Mouse (Mus musculus) urinary bladder, postnatal 25 days (tissue): ENCODE measurements around the gene Ppp2r5d.

Experiments
- DNase-seq: peaks from one replicate; pipeline ENCODE4 v3.0.0; 2022; ENCODE audit warnings: low spot score

Gene Ppp2r5d

DNA sequence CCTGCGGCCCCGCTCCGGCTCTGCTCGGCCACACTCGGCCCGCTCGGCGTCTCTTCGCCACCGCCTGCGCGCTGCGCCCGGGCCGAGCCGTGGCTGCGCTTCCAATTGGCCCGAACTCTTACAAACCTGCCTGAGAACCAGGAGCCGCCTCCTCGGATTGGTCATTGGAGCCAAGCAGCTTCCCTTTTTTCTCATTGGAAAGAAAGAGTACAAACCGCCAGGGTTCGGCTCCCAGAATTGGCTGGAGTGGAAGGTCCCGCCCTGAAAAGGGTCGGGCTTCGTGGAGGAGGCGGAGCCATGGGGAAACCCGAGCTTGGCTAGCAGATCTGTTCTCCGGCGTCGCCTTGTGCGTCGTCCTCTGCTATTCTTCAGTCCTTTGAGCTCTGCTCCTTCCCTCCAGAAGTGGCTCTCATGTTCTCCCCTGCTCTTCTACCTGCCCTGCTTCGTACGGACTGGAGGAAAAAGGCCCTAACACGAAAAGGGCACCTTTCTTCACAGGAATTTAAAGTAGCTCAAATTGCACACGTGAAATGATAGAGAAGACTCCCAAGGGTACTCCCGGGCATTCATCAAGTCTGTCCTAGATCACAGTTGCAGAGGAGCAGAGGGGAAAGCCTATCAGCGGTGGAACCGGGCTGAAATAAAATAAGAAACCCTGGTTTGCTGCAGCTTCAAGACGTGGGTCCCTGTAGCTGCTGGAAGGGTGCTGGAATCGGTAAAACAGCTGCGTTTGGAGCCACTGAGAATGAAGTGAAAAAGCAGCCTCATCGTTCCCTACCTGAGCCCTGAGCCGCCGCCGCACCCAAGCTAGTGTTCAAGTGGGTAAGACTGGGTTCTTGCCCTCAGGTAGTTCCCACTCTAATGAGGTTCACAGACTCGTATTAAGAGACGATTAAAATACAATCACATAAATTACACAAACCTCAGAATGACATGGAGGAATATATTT lies at the start of gene Ppp2r5d:
Gene Ppp2r5d, minus strand, starts transcription at position 225 of the 949 bp plus-strand sequence.
- DNase-seq, result peak; percentile 88

DNA sequence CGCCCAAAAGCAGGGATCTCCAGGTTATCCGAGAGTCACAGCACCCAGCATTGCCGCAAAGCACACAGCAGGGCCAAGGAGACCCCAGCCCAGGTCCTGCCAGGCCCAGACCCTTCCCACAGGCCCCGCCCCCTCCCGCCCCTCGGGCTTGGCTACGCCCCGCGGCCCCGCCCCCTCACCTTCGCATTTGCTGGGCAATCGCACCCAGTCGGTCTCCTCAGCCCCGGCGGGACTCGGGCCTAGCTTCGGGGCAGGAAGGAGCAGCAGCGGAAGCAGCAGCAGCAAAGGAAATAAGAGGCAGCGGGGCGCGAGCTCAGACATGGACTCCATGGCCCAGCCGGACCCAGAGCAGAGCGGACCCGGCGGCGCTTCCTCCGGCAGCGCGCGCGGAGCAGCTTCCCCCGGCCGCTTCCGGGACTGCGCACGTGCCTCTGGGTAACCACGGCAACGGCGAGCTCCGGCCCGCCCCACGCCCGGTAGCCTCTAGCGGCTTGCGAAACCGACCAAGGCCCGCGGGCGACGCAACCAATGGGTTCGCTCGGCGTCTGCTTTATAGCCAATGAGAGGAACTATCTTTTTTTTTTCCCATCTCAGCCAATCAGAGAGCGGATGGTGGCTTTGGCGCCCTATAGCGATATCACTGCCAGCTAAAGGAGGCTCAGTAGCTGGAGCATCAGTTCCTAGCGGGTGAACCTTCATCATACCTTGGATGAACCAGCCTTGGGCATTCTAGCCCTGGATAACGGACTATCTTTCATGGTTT lies 47.1 kb upstream of the Ppp2r5d start, which contains the start of gene Cnpy3:
Gene Cnpy3, minus strand, starts transcription at position 421 of the 763 bp plus-strand sequence.
- peak; percentile 95 for DNase-seq

DNA sequence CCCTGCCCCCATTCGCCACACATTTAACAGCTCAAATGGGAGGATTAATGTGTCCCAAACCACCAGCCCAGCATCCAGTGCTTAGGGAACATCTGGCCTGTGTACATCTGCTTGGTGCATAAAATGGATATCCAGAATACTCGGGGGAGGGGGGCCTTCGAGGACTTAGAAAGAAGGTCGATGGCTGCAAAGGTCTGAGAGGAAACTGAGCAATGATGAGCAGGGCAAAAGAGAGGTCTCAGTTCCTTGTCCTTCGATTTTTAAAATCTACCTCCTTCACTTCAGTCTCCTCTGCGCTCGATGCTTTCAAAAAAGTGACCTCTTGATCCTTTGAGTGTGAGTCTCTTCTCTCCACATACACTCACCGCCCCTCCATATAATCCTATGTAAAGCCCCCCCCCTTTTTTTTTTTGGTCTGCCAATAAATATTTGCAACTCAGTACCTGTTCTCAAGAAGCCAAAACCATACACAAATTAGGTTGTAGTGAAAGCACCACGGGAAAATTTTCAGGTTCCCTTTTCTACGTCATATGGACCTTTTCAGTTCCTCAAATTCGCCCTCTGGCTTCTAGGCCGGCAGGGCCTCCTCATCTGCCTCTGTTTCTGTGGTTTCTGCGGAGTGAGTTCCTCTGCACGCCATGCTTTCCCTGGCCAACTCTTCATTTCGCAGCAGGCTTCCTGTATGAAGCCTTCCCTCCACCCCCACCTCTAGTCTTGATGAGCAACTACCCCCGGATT lies 46.3 kb upstream of the Ppp2r5d start:
- DNase-seq, result no peak

DNA sequence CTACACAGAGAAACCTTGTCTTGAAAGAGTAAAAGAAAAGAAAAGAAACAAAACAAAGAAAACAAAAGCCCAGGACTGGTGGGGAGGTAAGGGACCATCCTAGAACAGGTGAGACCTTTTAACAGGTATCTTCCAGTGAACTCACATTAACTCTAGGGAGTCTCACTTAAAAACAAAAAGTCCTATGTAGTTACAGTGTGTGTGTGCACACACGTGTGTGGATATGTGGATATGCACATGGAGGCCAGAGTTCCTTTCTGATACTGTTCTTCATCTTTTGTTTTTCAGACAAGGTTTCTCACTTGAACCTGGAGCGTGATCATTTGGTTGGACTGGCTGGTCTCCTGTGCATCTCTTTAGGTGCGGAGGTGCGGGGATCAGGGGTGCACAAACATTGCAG lies 45.7 kb upstream of the Ppp2r5d start:
- DNase-seq, result no peak

DNA sequence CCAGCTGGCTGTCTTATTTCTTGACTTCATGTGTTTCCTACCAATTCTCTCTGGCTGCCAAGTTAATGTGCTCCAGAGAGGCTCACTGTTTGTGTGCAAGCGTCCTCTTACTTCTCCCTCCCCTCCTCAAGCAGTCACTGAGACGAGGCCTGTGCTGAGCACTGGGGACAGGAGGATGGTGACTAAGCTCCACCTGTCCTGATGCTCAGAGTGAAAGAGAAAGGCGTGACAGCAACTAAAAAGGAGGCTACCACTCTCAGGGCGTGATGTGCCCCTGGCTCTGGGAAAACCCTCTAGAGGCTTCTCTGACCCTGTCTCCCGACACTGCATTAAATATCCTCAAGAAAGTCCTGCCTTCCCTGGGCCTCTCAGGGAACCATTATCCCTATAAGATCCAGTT lies 44.4 kb upstream of the Ppp2r5d start:
- DNase-seq, result no peak

DNA sequence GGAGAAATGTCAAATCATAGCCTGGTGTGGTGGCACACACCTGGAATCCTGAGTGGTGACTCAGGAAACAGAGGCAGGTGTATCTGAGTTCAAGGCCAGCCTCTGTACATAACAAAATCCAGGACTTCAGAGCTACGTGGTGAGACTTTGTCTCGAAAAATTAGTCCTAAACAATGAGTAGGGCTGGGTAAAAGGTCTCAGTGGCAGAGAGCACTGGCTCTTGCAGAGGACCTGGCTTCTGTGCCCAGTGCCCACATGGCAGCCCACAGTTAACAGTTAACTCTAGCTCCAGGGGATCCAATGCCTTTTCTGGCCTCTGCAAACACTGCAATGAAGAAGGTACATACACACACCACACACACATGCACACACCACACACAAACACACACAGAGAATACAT lies 42.9 kb upstream of the Ppp2r5d start:
- DNase-seq, result no peak

DNA sequence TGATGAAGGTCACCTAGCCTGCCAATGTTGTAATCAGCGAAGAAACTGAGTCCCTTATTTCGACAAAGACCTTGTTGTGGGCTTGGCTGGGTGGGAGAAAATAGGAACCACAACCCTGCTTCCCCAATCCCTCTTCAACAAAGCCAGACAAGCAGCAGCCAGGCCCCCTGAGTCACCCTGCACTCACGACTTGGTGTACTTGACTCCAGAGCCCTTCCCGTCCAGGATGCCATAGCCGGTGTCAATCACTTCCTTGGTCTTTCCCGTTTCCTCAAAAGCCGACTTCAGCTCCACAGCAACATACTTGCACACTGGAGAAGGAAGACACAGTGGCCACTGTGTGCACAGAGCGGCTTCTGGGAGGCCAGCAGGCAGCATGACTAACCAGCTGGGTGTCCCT lies 42.3 kb upstream of the Ppp2r5d start:
- no peak for DNase-seq

DNA sequence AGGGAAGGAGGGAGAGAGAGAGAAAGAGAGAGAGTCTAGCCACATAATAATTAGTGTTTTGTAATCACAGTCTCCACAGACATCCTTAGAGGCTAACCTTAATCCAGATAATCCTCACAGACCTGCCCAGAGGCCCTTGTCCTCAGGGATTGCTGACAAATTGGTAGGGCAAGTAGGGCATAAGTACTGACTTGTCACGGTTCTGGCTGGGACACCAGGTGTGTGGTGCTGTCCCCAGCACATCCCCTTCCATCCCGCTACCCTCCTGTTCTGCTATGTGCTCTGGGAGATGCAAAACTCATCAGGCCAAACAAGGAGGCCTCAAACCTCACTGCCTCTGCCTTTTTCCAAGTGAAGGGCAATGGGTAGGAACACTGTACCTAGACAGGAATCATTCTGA lies 40.6 kb upstream of the Ppp2r5d start:
- no peak for DNase-seq

DNA sequence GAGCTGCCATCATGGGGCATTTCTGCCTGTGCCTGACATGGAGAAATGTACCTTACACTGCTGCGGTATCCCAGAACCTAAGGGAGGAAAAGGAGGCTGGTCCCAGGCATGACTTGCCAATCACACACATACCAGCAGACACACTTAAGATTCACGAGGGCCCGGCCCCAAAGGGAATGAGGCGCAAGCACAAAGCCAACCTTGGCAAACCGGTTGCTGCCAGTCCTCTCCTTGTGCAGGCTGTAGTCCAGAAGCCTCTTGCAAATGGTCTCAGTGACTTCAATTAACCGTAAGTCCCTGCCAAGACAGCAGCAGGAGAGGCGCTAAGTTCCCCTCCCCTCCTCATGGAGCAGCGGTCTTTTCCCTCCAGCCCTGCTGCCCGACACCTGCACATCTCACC lies 38.1 kb upstream of the Ppp2r5d start:
- DNase-seq, result no peak

DNA sequence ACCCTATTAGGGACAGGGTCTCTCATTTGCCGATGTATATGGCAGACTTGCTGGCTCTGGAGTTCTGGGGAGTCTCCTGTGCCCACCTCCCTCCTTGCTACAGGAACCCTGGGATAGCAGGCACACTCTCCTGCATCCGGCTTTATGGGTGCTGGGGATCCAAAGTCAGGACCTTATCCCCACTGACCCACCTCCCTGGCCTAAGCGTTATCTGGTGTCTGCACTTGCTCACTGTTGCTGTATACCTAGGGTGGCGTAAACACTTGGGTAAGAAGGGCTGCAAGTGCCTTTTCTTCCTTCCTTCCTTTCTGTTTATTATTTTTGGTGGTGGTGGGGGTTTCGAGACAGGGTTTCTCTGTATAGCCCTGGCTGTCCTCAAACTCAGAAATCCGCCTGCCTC lies 36.4 kb upstream of the Ppp2r5d start:
- DNase-seq, result no peak

DNA sequence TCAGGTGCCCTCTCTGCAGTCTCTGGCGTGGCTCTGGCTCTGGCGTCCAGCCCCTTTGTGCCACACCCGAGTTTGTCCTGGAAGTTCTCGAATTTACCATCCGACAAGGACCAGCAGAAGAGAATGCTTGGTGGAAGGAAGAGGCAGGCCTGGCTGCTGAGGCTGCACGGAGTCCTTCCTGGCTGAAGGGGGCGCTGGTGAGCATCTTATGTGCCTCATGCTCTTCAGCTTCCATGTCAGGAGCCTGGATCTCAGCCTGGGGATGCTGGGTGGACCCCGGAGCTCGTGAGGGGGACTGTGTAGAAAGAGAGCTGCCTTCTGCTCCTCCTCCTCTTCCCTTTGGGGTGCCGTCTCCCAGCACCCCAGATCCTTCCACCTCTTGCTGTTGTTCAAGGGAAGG lies 31.2 kb upstream of the Ppp2r5d start:
- no peak for DNase-seq

DNA sequence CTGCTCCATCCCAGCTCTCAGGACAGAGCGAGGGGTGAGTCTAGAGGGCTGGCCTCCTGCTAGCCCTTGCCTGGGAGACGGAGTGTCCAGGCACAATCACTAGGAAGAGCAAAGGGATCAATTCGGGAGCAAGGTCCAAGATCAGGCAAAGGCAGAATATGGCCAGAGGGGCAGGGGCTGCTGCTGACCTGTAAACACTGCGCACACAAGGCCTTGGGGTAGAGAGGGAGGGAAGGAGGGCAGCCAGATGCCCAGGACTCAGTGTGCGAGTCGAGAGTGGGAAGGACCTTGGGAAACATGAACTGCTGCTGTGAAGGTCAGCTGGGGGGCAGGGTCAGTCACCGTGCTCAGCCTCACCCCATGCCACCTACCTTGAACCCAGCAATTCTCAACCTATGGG lies 30.4 kb upstream of the Ppp2r5d start:
- DNase-seq, result no peak

DNA sequence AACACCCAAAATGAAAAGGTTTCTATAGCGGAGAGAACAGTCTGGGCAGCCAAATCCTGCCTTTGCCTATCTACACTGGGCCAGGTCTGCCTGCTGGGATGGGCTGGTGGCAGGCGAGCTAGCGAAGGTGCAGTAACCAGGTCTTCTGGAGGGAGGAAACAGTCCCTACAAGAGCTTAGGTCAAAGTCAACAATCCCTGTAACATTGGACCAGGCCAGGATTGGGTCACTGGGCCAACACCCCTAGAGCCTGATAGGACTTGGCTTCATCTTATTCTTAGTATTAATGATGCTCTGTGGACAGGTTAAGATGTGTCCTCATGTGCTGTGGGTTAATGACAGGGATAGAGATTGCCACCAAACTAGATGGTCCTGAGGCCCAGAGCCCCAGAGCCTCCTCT lies 29.1 kb upstream of the Ppp2r5d start:
- no peak for DNase-seq

DNA sequence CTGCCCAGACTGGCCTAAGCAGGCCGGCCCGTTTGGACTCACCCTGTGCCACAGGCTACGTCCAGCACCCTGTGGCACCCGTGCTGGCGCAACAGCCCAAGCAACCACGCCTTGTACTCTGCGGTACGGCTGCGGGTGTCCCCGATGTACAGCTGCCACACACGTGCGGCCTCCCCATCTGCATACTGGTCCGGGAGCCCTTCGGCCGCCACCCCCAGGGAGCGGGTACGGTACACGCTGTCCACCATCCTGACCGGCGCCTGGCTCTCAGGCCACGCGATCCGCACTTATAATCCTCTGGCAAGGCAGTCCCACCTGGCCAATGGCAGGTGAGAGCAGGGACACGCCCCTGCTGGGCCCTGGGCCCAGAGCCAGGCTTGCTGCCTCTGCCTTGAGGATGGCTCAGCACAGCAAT lies 24.0 kb upstream of the Ppp2r5d start, which contains the start of gene Gnmt:
Gene Gnmt, minus strand, starts transcription at position 265 of the 415 bp plus-strand sequence.
- DNase-seq, result peak; percentile 21

DNA sequence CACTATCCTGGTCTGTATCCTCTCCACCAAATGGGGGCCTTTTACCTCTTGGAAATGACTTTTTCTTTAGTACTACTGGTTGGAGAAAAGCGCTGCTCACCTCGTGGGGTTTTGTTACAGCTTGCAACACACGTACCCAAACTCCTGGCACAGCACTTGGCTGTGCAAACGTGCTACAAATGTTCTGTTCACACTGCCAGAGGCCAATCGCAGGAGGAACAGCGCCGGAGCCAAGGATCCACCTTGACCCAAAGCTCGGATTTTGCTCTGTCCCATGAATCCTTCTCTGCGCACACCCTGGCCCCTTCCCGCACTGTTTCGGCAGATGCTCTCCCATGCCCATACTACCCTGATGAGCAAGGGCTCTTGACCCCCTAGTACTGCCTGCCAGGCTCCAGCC lies 23.6 kb upstream of the Ppp2r5d start:
- DNase-seq, result no peak

DNA sequence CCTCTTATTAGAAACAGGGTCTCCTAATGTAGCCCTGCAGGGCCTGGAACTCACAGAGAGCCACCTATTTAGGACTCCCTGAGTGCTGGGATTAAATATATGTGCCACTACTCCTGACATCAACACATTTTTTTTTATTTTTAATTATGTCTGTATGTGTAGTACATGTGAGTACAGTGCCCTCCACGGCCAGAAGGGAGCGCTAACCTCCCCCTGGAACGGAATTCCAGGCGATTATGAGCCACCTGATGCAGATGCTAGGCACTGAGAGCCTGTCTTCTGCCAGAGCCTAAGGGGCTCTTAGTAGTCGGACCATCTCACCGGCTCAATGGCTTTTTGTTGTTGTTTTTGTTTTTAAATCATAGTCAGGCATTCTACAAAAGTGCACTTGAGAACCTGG lies 23.1 kb upstream of the Ppp2r5d start:
- DNase-seq, result no peak

DNA sequence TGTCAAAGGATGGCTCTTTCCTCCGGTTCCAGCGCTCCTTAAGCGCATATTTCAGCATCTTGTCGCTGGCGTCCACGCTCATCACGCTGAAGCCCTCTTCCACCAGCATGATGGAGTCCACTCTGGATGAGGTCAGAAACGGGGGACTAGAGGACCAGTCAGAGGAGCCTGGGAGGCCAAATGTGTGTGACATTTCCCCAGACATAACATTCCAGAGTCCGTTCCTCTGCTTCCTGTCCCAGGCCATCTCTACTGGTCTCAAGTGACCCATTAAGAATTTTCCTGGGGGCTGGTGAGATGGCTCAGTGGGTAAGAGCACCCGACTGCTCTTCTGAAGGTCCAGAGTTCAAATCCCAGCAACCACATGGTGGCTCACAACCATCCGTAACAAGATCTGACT lies 22.4 kb upstream of the Ppp2r5d start:
- no peak for DNase-seq

DNA sequence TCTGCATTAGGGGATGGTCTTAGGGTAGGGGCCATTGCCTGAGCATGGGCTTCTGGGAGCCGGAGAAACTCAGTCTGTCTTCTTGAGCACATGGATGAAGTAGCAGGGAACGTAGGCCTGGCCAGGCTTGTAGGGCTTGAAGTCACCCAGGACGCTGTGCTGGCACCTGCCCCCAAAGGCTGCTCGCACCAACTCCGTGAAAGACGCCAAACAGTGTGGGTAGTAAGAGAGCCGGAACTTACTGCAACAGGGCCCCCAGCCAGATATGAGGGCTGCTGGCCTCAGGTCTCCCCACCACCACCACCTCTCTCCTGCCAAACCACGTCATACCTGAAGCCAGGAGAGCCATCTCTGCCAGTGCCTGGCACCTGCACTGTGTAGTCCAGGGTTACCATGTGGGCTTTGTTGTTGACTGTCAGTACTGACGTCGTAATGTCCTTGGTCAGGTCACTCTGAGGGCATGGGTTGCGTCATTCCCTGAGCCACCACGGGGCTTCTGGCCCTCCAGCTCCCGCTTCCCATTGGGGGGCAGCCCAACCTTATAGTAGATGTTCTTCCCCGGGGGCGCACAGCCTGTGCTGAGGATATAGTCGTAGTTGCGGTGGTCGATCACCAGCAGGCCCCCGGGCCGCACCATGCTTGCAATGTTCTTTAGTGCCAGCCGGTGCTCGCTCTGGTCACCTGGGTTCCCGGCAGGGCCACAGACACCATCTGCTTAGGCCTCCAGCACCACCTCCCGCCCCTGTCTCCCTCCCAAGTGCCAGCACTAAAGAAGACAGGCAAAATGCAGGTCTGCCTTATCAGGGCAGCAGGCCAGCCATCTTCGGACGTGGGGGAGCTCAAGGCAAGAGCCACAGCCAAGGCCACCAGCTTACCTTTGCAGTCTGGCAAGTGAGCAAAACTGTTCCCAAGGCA lies 21.1 kb upstream of the Ppp2r5d start:
- no peak for DNase-seq

DNA sequence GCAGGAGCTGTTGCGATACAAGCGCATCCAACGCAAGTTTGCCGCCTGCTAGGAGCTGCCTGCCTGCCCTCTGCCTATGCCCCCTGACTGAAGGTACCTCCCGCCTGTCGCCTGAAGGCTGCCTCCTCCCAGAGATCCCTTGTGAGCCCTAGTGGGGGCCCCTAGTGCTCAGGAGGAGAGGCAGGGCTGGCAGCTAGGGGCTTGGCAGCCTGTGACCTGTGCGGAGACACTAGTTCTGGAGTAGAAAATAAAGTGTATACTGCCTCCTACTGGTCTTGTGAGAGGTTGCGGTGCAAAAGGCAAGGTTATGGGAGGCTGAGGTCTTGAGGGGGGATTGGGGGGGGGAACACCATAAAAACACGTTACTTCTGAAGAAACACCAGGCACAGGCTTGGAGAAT lies 20.4 kb upstream of the Ppp2r5d start:
- DNase-seq, result no peak

DNA sequence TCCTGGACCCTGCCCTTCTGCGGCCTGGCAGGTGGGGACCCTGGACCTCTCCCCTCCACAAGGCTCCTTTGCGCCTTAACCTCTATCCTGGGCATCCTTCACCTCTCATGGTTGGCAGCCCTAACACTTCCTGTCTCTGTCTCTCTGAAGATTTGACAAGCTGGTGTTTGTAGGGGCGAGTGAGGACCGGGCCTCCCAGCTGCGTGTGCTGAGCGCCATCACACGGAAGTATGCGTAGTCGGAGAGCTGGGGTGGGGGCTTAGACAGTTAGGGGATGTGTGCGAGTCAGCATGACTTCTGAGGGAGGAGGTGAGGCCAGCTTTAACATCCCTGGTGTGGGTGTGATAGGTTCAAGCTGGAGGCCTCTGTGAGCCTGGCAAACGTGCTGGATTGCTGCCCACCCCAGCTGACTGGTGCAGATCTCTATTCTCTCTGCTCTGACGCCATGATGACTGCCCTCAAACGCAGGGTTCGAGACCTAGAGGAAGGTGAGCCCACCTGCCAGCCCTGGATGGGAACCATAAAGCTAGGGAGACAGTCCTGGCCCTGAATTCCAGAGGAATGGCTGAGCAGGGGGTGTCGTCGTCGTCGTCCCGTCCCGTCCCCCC lies 19.7 kb upstream of the Ppp2r5d start:
- DNase-seq, result no peak

DNA sequence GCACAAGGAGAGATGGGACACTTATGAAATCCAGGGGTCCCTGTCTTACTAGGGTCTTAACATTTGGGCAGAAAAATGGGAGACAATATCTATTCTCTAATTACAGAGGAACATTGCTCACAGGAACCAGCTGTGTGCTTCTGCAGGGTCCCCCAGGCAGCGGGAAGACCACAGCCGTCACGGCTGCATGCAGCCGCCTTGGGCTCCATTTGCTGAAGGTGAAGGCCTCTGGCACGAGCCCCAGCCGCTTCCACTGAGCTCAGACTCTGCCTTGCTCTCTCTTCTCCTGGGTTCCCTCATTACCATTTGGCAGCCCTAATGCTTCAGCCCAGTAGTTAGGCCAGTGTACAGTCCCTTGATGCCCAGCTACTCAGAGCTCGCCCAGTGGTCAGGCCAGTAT lies 16.2 kb upstream of the Ppp2r5d start:
- no peak for DNase-seq
